Mouse (Mus musculus): ENCODE results near the gene Il23a. TPM values are rescaled to one million over a fixed set of nuclear protein-coding genes. Genes with fewer than 3 reads are reported as not detected.
"Not testable (repeated sequence)": the region's sequence is repeated elsewhere in the genome, so short reads cannot be mapped to it uniquely, and the experiment has no call there.

Gene Il23a
- polyA plus RNA-seq, 1 experiment = not detected

- peaks cover 9% of the 10 kb centered on the region for H3K4me1 ChIP-seq (ENCODE audit: control insufficient read depth, insufficient read depth, low read length)
- H3K27ac ChIP-seq (ENCODE audit: insufficient read depth, low read depth, low read length) = no peak overlapping the region
- TF ChIP-seq POLR2A (IDR thresholded peaks at IDR 0.05; ENCODE audit: borderline replicate concordance, low read depth, low read length) = no peak
- peak; percentile 94 for TF ChIP-seq CTCF (IDR thresholded peaks at IDR 0.05; ENCODE audit: low read depth, low read length)
- no peak overlapping the region for H3K4me3 ChIP-seq (ENCODE audit: insufficient read depth, low read length)
Observed at GRCm38 (mm10) chr10:128283604-128284579, 14.7 kb downstream of the Il23a start.

DNA sequence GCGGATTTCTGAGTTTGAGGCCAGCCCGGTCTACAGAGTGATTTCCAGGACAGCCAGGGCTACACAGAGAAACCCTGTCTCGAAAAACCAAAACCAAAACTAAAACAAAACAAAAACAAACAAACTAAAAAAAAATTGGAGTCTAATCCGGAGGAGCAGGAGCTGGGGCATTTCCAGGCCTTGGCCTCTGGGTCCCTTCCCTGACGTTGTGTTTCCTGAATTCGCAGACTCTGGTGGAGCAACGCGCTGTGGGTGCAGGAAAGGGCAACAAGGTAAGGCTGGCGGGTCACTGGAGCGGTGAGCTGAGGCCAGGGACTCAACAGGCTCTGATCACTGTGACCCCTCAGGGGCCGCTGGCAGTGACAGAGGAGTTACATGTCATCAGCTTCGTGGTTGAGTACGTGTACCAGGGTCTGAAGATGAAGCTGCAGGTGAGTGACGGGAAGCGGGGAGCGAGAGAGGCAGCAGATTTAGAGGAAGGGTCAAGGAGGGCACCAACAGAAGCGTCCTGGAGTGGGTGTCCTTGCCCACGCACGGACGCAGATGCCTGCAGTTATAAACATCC is 15.6 kb downstream of the Il23a start:
- TF ChIP-seq POLR2A (IDR thresholded peaks at IDR 0.05; ENCODE audit: borderline replicate concordance, low read depth, low read length) (no peak), CTCF (IDR thresholded peaks at IDR 0.05; ENCODE audit: low read depth, low read length) (no peak)
- Histone ChIP-seq H3K27ac (ENCODE audit: insufficient read depth, low read depth, low read length) (no peak overlapping the region), H3K4me1 (ENCODE audit: control insufficient read depth, insufficient read depth, low read length) (peaks cover 9% of the 10 kb centered on the region), H3K4me3 (ENCODE audit: insufficient read depth, low read length) (no peak overlapping the region)

DNA sequence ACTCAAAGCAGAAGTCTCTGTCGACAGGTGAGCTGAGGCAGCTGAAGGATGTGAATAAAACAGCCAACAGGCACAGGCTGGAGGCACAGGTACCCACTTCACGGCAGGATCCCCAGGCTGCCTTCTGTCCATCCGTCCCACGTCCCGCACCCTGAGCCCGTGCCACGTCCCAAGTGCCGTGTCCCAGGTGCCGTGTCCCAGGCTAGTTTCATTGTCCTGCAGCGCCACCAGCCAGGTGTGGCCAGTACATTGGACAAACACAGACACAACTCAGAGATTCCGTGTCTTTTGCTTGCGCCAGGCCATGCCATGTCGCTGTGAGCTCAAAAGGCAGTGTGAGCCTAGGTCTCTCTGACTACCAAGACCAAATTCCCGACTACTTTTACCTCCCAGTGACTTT is 16.9 kb downstream of the Il23a start:
- H3K4me3 ChIP-seq (ENCODE audit: insufficient read depth, low read length) = no peak overlapping the region
- TF ChIP-seq POLR2A (IDR thresholded peaks at IDR 0.05; ENCODE audit: borderline replicate concordance, low read depth, low read length) (no peak), CTCF (IDR thresholded peaks at IDR 0.05; ENCODE audit: low read depth, low read length) (no peak)
- H3K4me1 ChIP-seq (ENCODE audit: control insufficient read depth, insufficient read depth, low read length) = peaks cover 5% of the 10 kb centered on the region
- no peak overlapping the region for H3K27ac ChIP-seq (ENCODE audit: insufficient read depth, low read depth, low read length)

- H3K4me3 ChIP-seq (ENCODE audit: insufficient read depth, low read length) = no peak overlapping the region
- H3K27ac ChIP-seq (ENCODE audit: insufficient read depth, low read depth, low read length) = no peak overlapping the region
- TF ChIP-seq POLR2A (IDR thresholded peaks at IDR 0.05; ENCODE audit: borderline replicate concordance, low read depth, low read length) (no peak), CTCF (IDR thresholded peaks at IDR 0.05; ENCODE audit: low read depth, low read length) (no peak)
- no peaks in the 10 kb centered on the region for H3K4me1 ChIP-seq (ENCODE audit: control insufficient read depth, insufficient read depth, low read length)
Observed at GRCm38 (mm10) chr10:128280943-128281342, 17.6 kb downstream of the Il23a start.

DNA sequence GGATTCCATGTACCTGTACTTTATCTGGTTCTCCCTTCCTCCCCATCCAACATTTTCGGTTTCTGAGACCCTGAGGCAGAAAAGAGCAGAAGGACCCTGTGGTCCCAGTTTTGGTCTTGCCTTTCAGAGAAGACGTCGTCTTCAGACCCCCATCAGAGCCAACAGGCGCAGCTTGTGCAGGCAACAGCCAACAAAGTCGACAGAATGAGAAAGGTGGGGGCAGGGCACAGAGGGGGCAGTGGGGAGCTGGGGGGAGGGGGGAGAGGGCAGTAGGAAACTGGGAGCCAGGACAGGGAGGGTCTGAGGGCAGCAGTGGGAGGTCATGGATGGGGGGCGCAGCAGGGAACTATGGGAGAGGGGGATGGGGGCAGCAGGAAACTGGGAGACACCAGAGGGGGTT is 20.4 kb downstream of the Il23a start:
- TF ChIP-seq POLR2A (IDR thresholded peaks at IDR 0.05; ENCODE audit: borderline replicate concordance, low read depth, low read length) = no peak
- TF ChIP-seq CTCF (IDR thresholded peaks at IDR 0.05; ENCODE audit: low read depth, low read length) = no peak
- H3K4me3 ChIP-seq (ENCODE audit: insufficient read depth, low read length) = no peak overlapping the region
- no peak overlapping the region for H3K27ac ChIP-seq (ENCODE audit: insufficient read depth, low read depth, low read length)

DNA sequence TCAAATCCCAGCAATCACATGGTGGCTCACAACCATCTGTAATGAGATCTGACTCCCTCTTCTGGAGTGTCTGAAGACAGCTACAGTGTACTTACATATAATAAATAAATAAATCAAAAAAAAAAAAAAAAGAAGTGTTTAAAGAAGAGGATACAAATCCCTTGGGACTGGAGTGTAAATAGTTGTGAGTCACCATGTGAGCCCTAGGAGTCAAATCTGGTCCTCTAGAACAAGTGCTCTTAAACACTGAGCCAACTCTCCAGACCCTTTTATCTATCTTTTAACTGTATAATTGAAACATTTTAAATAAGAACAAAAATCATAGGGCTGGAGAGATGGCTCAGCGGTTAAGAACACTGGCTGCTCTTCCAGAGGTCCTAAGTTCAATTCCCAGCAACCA is 23.2 kb downstream of the Il23a start:
- not testable (repeated sequence) for H3K27ac ChIP-seq (ENCODE audit: insufficient read depth, low read depth, low read length); H3K4me1 ChIP-seq (ENCODE audit: control insufficient read depth, insufficient read depth, low read length); H3K4me3 ChIP-seq (ENCODE audit: insufficient read depth, low read length)

More for the DNA sequence above, 20.4 kb downstream of the Il23a start:
- no peaks in the 10 kb centered on the region for H3K4me1 ChIP-seq (ENCODE audit: control insufficient read depth, insufficient read depth, low read length)

- not testable (repeated sequence) for H3K4me1 ChIP-seq (ENCODE audit: control insufficient read depth, insufficient read depth, low read length); H3K27ac ChIP-seq (ENCODE audit: insufficient read depth, low read depth, low read length); H3K4me3 ChIP-seq (ENCODE audit: insufficient read depth, low read length)
Observed at GRCm38 (mm10) chr10:128272819-128273439, 25.6 kb downstream of the Il23a start.

DNA sequence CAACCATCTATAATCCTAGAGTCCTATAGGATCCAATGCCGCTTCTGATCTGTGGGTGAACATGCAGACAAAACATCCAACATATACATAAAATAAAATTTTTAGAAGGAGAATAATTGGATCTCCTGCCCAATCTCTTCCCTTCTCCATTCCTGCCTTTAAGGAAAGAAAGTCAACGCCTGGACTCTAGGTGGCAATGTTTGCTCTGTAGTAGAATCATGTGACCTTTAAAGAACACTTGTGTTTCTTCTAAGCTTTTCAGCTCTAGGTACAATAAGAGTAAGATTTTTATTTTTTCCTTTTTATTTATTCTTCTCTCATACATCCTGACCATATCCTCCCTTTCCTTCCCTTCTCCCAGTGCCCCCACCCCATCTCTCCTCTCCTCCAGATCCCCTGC is 26.7 kb downstream of the Il23a start:
- Histone ChIP-seq H3K4me1 (ENCODE audit: control insufficient read depth, insufficient read depth, low read length) (peaks cover 8% of the 10 kb centered on the region; the same call in 1 of the 2 replicates), H3K4me3 (ENCODE audit: insufficient read depth, low read length) (no peak overlapping the region; the same call in 1 of the 2 replicates)
- TF ChIP-seq POLR2A (IDR thresholded peaks at IDR 0.05; ENCODE audit: borderline replicate concordance, low read depth, low read length) (no peak), CTCF (IDR thresholded peaks at IDR 0.05; ENCODE audit: low read depth, low read length) (no peak)

DNA sequence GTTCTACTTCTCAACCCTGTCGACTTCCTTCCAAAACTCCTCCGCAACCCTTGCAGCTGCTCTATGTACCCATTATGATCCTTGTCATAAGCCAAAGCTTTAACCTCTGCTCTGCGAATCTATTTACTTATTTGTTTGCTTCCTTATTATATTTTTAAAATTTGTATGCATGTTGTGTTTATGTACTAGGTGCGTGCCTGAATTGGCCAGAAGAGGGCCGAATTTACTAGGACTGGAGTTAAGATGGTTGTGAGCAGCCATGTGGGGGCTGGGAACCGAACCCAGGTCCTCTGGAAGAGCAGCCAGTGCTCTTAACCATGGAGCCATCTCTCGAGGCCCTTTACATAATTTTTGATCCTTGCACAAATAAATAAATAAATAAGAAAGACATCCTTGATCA is 27.7 kb downstream of the Il23a start:
- Histone ChIP-seq H3K4me1 (ENCODE audit: control insufficient read depth, insufficient read depth, low read length) (peaks cover 8% of the 10 kb centered on the region; the same call in 1 of the 2 replicates), H3K4me3 (ENCODE audit: insufficient read depth, low read length) (peak overlapping the region; percentile 82), H3K27ac (ENCODE audit: insufficient read depth, low read depth, low read length) (peak overlapping the region; percentile 58)
- TF ChIP-seq POLR2A (IDR thresholded peaks at IDR 0.05; ENCODE audit: borderline replicate concordance, low read depth, low read length) (no peak), CTCF (IDR thresholded peaks at IDR 0.05; ENCODE audit: low read depth, low read length) (no peak)

More for the DNA sequence above, 26.7 kb downstream of the Il23a start:
- no peak overlapping the region for H3K27ac ChIP-seq (ENCODE audit: insufficient read depth, low read depth, low read length)
